ENCODE assay signal across 9 mouse cellular contexts in the genomic region with DNA sequence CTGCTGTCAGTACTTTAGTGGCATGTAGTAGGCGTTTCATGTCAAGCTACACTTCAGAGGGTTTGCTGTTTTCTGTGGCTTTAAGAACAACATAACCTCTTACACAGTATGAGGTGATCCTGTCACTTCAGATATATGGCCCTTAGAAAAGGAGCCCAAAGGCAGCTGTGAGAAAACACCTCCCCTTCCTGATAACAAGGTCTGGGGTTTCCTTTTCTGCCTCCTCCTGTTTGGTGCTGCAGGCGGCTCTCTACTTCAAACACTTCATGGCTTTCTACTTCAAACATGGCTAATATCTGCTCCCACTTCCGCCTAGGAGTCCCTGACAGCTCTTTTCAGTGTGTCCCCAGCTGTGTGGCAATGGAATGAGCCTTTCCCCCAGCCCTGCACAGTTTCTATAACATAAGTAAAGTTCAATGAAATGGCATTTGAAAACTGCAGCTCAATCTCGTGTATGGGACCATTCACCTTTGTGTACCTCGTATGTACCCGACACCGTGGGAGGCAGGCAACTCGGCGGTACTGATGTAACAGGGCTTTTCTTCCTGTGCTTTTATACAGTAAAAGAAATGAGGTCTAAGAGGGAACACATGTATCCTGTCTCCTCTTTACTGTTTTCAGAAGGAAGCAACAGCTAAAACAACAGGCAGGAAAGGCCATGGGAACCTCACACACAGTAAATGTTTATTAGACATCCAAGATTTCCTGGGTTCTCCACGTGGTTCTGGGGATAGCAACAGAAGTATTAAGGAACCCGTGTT. TPM values are rescaled to one million over a fixed set of nuclear protein-coding genes. Genes with fewer than 3 reads are reported as not detected.
DNase-seq lines count a peak whose midpoint lies in the region; ATAC-seq lines count a peak whose summit lies in the region.
"Had no signal": no experiment of that assay in that cellular context is flagged by ENCODE, and none has a peak within 500 bp of the region (broad histone marks: within the 10 kb centered on the region; RNA-seq: fewer than 3 reads in every experiment).

No protein-coding gene starts in this region.

- H3K36me3 ChIP-seq in heart, embryonic 14.5 days (ENCODE audit: control insufficient read depth, insufficient read depth, low read length) = no peaks in the 10 kb centered on the region
- no peaks in the 10 kb centered on the region for H3K36me3 ChIP-seq in limb, embryonic 11.5 days (ENCODE audit: control insufficient read depth, insufficient read depth, low read length)
- no peaks in the 10 kb centered on the region for H3K36me3 ChIP-seq in neural tube, embryonic 13.5 days
- H3K36me3 ChIP-seq: G1E had no signal

- WGBS in heart, embryonic 14.5 days = 27% methylated on average over 11 of the region's 11 CpGs
- WGBS in limb, embryonic 11.5 days = 41% methylated on average over 11 of the region's 11 CpGs
- WGBS in neural tube, embryonic 13.5 days = 50% methylated on average over 11 of the region's 11 CpGs

- no peak overlapping the region for H3K4me3 ChIP-seq in heart, embryonic 14.5 days (ENCODE audit: control insufficient read depth in 1 of 2, insufficient read depth in 1 of 2, low read depth in 1 of 2, low read length in 2 of 2)
- no peak overlapping the region for H3K4me3 ChIP-seq in limb, embryonic 11.5 days (ENCODE audit: low read depth, low read length)
- H3K4me3 ChIP-seq in neural tube, embryonic 13.5 days = no peak overlapping the region

- peak; percentile 43; the same call in 1 of the 2 replicates for ATAC-seq in heart, embryonic 14.5 days (ENCODE audit: insufficient number of reproducible peaks, insufficient read depth, low FRiP score, low read depth)
- no peak for ATAC-seq in limb, embryonic 11.5 days (ENCODE audit: insufficient number of reproducible peaks, low FRiP score, low TSS enrichment, low read depth)
- no peak for ATAC-seq in neural tube, embryonic 13.5 days (ENCODE audit: low read depth)

- H3K27ac ChIP-seq in heart, embryonic 14.5 days (replicated peaks in 1 of 2; ENCODE audit: control insufficient read depth in 1 of 2, insufficient read depth in 1 of 2, low read depth in 2 of 2, low read length in 2 of 2) = peak overlapping the region; percentile 50 to 57
- H3K27ac ChIP-seq in limb, embryonic 11.5 days (replicated peaks; ENCODE audit: low read depth, low read length) = 0 out of 2 replicates have a peak overlapping the region, but pooled peaks have one; percentile 21
- H3K27ac ChIP-seq in neural tube, embryonic 13.5 days (replicated peaks) = peak overlapping the region; percentile 42

- peak overlapping the region; percentile 33 for H3K4me2 ChIP-seq in heart, embryonic 14.5 days (ENCODE audit: low read length)
- no peak overlapping the region for H3K4me2 ChIP-seq in limb, embryonic 11.5 days (ENCODE audit: low read depth, severe bottlenecking)
- H3K4me2 ChIP-seq in neural tube, embryonic 13.5 days = no peak overlapping the region

- peaks cover 7 to 14% of the 10 kb centered on the region in 2 experiments for H3K4me1 ChIP-seq in heart, embryonic 14.5 days (ENCODE audit: control insufficient read depth in 2 of 2, insufficient read depth in 2 of 2, low read length in 2 of 2)
- H3K4me1 ChIP-seq in limb, embryonic 11.5 days (ENCODE audit: control insufficient read depth, insufficient read depth, low read length) = 0 out of 2 replicates have a peak, but pooled peaks cover 3% of the 10 kb centered on the region
- H3K4me1 ChIP-seq in neural tube, embryonic 13.5 days (replicated peaks) = peaks cover 27% of the 10 kb centered on the region

- H3K27me3 ChIP-seq in heart, embryonic 14.5 days (ENCODE audit: control insufficient read depth, insufficient read depth, low read length) = no peaks in the 10 kb centered on the region
- H3K27me3 ChIP-seq in limb, embryonic 11.5 days (ENCODE audit: control insufficient read depth, insufficient read depth, low read length) = no peaks in the 10 kb centered on the region
- no peaks in the 10 kb centered on the region for H3K27me3 ChIP-seq in neural tube, embryonic 13.5 days

- no peaks in the 10 kb centered on the region for H3K9me3 ChIP-seq in heart, embryonic 14.5 days (ENCODE audit: control insufficient read depth, low read length)
- no peaks in the 10 kb centered on the region for H3K9me3 ChIP-seq in limb, embryonic 11.5 days (ENCODE audit: control insufficient read depth, low read length)
- H3K9me3 ChIP-seq in neural tube, embryonic 13.5 days = no peaks in the 10 kb centered on the region

- DNase-seq in heart, adult 11 months = no peak
- peak; percentile 37 for DNase-seq in embryo, embryonic 9.5 days (ENCODE audit: extremely low spot score)
- DNase-seq in limb, embryonic 11.5 days (ENCODE audit: low spot score) = no peak
- no peak for DNase-seq in layer of hippocampus, postnatal 25 days (ENCODE audit: extremely low spot score in 1 of 2, low spot score in 1 of 2)
- DNase-seq in adrenal gland, postnatal 25 days = no peak
- DNase-seq in ovary, postnatal 14 days (ENCODE audit: low spot score) = no peak

- H3K9ac ChIP-seq in heart, embryonic 14.5 days (ENCODE audit: low read length) = no peak overlapping the region
- H3K9ac ChIP-seq in limb, embryonic 11.5 days (ENCODE audit: low read length) = no peak overlapping the region; the same call in 1 of the 2 replicates
- no peak overlapping the region for H3K9ac ChIP-seq in neural tube, embryonic 13.5 days

RNA-seq across cellular contexts. Expression of a gene that starts 13.7 kb away (rescaled TPM):
- 3.4 and 4.2 TPM in 2 replicates for polyA plus RNA-seq in heart, embryonic 14.5 days (2014; fragmentation: Nextera tagmentation; extraction: Ambion mirVana)
- 3.7 and 4.0 TPM in 2 replicates for polyA plus RNA-seq in limb, embryonic 11.5 days (2014; fragmentation: Nextera tagmentation; extraction: Ambion mirVana)
- 8.5 and 10.0 TPM in 2 replicates for polyA plus RNA-seq in neural tube, embryonic 13.5 days (2015; fragmentation: Nextera tagmentation; extraction: Ambion mirVana)
- 10 to 100 TPM; 17.6 to 20.6 TPM for total RNA-seq in layer of hippocampus, postnatal 25 days (2021)
- total RNA-seq in adrenal gland, postnatal 25 days (2021) = 17.9 and 22.6 TPM in 2 replicates
- polyA plus RNA-seq: G1E had no signal
